Comparison of ENCODE assay signal across 8 mouse cellular contexts in the genomic region with DNA sequence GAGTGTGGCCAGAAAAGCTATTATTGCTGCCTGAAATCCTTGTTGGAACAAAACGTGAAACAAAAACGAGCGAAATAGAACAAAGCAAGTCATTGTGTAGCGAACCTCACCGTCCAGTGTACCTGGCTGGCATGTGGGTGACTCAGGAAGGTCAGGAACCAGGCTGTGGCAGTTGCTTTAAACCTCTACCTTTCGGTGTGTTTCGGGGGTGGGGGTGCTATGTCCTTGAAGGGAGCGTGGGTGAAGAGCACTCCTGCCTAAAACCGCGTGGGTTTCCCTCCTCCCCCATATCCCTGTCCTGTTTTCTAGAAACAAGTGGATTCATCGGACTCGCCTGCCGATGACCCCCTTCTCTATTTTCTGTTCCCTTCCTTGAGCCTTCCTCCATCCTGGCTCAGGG.
DNase-seq lines count a peak whose midpoint lies in the region; ATAC-seq and TF ChIP-seq lines count a peak whose summit lies in the region.

No protein-coding gene starts in this region.

- H3K9me3 ChIP-seq in hindbrain, postnatal 0 days (ENCODE audit: low read length) = no peaks in the 10 kb centered on the region
- no peaks in the 10 kb centered on the region; the same call in 1 of the 2 replicates for H3K9me3 ChIP-seq in hindbrain, embryonic 12.5 days (replicated peaks)
- peaks cover 10% of the 10 kb centered on the region; the same call in 1 of the 2 replicates for H3K9me3 ChIP-seq in ES-Bruce4 (replicated peaks; ENCODE audit: control insufficient read depth, insufficient read depth, low read length, poor library complexity, severe bottlenecking)
- H3K9me3 ChIP-seq in limb, embryonic 12.5 days = no peaks in the 10 kb centered on the region

- 79% methylated on average over 13 of the region's 13 CpGs for WGBS in hindbrain, postnatal 0 days
- WGBS in hindbrain, embryonic 12.5 days = 79% methylated on average over 13 of the region's 13 CpGs
- WGBS in limb, embryonic 12.5 days = 70% methylated on average over 13 of the region's 13 CpGs

- H3K4me3 ChIP-seq in hindbrain, postnatal 0 days (ENCODE audit: low read length) = no peak overlapping the region
- no peak overlapping the region for H3K4me3 ChIP-seq in hindbrain, embryonic 12.5 days
- no peak overlapping the region for H3K4me3 ChIP-seq in ES-Bruce4 (ENCODE audit: low read depth, low read length)
- H3K4me3 ChIP-seq in limb, embryonic 12.5 days (replicated peaks) = no peak overlapping the region

- H3K4me2 ChIP-seq in hindbrain, postnatal 0 days (ENCODE audit: low read depth, low read length) = peak overlapping the region; percentile 35; the same call in 1 of the 2 replicates
- H3K4me2 ChIP-seq in hindbrain, embryonic 12.5 days (replicated peaks) = no peak overlapping the region; the same call in 1 of the 2 replicates
- peak overlapping the region; percentile 33 for H3K4me2 ChIP-seq in limb, embryonic 12.5 days

- peak overlapping the region; percentile 66; the same call in 1 of the 2 replicates for H3K27ac ChIP-seq in hindbrain, postnatal 0 days
- no peak overlapping the region for H3K27ac ChIP-seq in hindbrain, embryonic 12.5 days
- H3K27ac ChIP-seq in ES-Bruce4 (ENCODE audit: insufficient read depth, low read length) = peak overlapping the region; percentile 78
- H3K27ac ChIP-seq in limb, embryonic 12.5 days = peak overlapping the region; percentile 77; the same call in 1 of the 2 replicates

- no peak overlapping the region for H3K9ac ChIP-seq in hindbrain, postnatal 0 days (replicated peaks; ENCODE audit: low read length)
- H3K9ac ChIP-seq in hindbrain, embryonic 12.5 days = no peak overlapping the region
- H3K9ac ChIP-seq in ES-Bruce4 (ENCODE audit: low read depth, poor library complexity, severe bottlenecking) = peak overlapping the region; percentile 34; the same call in 1 of the 2 replicates
- H3K9ac ChIP-seq in limb, embryonic 12.5 days (replicated peaks) = no peak overlapping the region

- no peaks in the 10 kb centered on the region for H3K36me3 ChIP-seq in hindbrain, postnatal 0 days (ENCODE audit: insufficient read depth, low read length)
- H3K36me3 ChIP-seq in hindbrain, embryonic 12.5 days = no peaks in the 10 kb centered on the region
- H3K36me3 ChIP-seq in ES-Bruce4 (ENCODE audit: control insufficient read depth, insufficient read depth, low read length, poor library complexity, severe bottlenecking) = no peaks in the 10 kb centered on the region
- H3K36me3 ChIP-seq in limb, embryonic 12.5 days = no peaks in the 10 kb centered on the region

- TF ChIP-seq EP300 in ES-Bruce4 (IDR thresholded peaks at IDR 0.05; ENCODE audit: insufficient read depth, low read depth, low read length) = no peak

- ATAC-seq in hindbrain, postnatal 0 days = no peak
- no peak for ATAC-seq in hindbrain, embryonic 12.5 days (ENCODE audit: low FRiP score)
- ATAC-seq in limb, embryonic 12.5 days (ENCODE audit: insufficient number of reproducible peaks, insufficient read depth, low FRiP score, low TSS enrichment, low read depth) = no peak

- no peak for TF ChIP-seq POLR2A in ES-Bruce4 (IDR thresholded peaks at IDR 0.05; ENCODE audit: insufficient read depth, low read length)

- peaks cover 9% of the 10 kb centered on the region; the same call in 1 of the 2 replicates for H3K4me1 ChIP-seq in hindbrain, postnatal 0 days (ENCODE audit: insufficient read depth, low read length)
- peaks cover 7% of the 10 kb centered on the region; the same call in 1 of the 2 replicates for H3K4me1 ChIP-seq in hindbrain, embryonic 12.5 days
- peaks cover 5% of the 10 kb centered on the region for H3K4me1 ChIP-seq in ES-Bruce4 (ENCODE audit: control insufficient read depth, insufficient read depth, low read length)
- peaks cover 23% of the 10 kb centered on the region for H3K4me1 ChIP-seq in limb, embryonic 12.5 days (replicated peaks)

- no peak for TF ChIP-seq CTCF in hindbrain, postnatal 0 days (IDR thresholded peaks at IDR 0.05; ENCODE audit: low read depth)
- no peak for TF ChIP-seq CTCF in ES-Bruce4 (IDR thresholded peaks at IDR 0.05; ENCODE audit: low read depth, low read length)

- no peaks in the 10 kb centered on the region for H3K27me3 ChIP-seq in hindbrain, postnatal 0 days (ENCODE audit: insufficient read depth, low read length)
- no peaks in the 10 kb centered on the region for H3K27me3 ChIP-seq in hindbrain, embryonic 12.5 days
- no peaks in the 10 kb centered on the region for H3K27me3 ChIP-seq in ES-Bruce4 (ENCODE audit: control insufficient read depth, insufficient read depth, low read length, poor library complexity, severe bottlenecking)
- no peaks in the 10 kb centered on the region for H3K27me3 ChIP-seq in limb, embryonic 12.5 days

- DNase-seq in hindbrain, postnatal 0 days (ENCODE audit: low spot score) = no peak
- DNase-seq in cerebellum, adult 9-11 months = peak; percentile 65
- DNase-seq in layer of hippocampus, adult 9-10 months (ENCODE audit: low spot score) = no peak
- DNase-seq in right cerebral cortex, postnatal 4 days = no peak
- DNase-seq in c-Kit-positive CD71-positive TER-119-positive erythroid progenitor cells, embryonic 14.5 days (ENCODE audit: low spot score) = no peak
